Mouse (Mus musculus) megakaryocyte-erythroid progenitor cell, adult 5-6 weeks (primary cell): ENCODE results near the gene Dynll1. TPM values are rescaled to one million over a fixed set of nuclear protein-coding genes. Genes with fewer than 3 reads are reported as not detected.
A peak's percentile ranks its signal among the peaks of the same experiment; 100 is the strongest.
"Not testable (repeated sequence)": the region's sequence is repeated elsewhere in the genome, so short reads cannot be mapped to it uniquely, and the experiment has no call there.

Experiments used
- ATAC-seq: replicated peaks from 2 replicates; pipeline ENCODE4 v1.8.0; 2016; ENCODE audit warnings: mild to moderate bottlenecking, inconsistent platforms; ENCODE audit not compliant: severe bottlenecking, poor library complexity, low FRiP score, low TSS enrichment
- total RNA-seq, 2 experiments: library from RNA; stranded (forward) in 1 of 2; stranded (reverse) in 1 of 2; fragments of 200-1000, 215-1000 nt in 1 of 2; fragments of >200 nt in 1 of 2; fragmentation: Nextera tagmentation in 1 of 2; gene quantifications; 2 replicates each; pipeline ENCODE4 v1.2.3; 2014 to 2017

The Dynll1 gene
- total RNA-seq, 2 experiments from 2014 or later, result 555 to 746 TPM

- no peak for ATAC-seq
These were observed 12.8 kb upstream of the Dynll1 start for GRCm38 (mm10) chr5:115313668-115313943.

GRCm38 (mm10) chr5:115312816-115313667, 12.2 kb upstream of the Dynll1 start:
- peak; percentile 89 for ATAC-seq

- ATAC-seq, result peak; percentile 36
These were observed 11.6 kb upstream of the Dynll1 start for GRCm38 (mm10) chr5:115312354-115312753.

- not testable (repeated sequence) for ATAC-seq
These were observed 1.4 kb upstream of the Dynll1 start for GRCm38 (mm10) chr5:115302190-115302589.

- ATAC-seq, result no peak; the same call in 1 of the 2 replicates
These were observed 816 bp upstream of the Dynll1 start for GRCm38 (mm10) chr5:115301615-115302014.

GRCm38 (mm10) chr5:115300035-115300744, 609 bp downstream of the Dynll1 start:
- ATAC-seq, result no peak

- no peak for ATAC-seq
These were observed 4.5 kb downstream of the Dynll1 start for GRCm38 (mm10) chr5:115296347-115296746.

- peak; percentile 50; the same call in 1 of the 2 replicates for ATAC-seq
These were observed 6.6 kb downstream of the Dynll1 start for GRCm38 (mm10) chr5:115294173-115294572.

GRCm38 (mm10) chr5:115284735-115285134, 16.1 kb downstream of the Dynll1 start:
- 0 out of 2 replicates have a peak, but pooled peaks have one; percentile 50 for ATAC-seq

GRCm38 (mm10) chr5:115280050-115280687, 20.6 kb downstream of the Dynll1 start:
- ATAC-seq, result 0 out of 2 replicates have a peak, but pooled peaks have one; percentile 20

- peak; percentile 77 for ATAC-seq
These were observed 21.4 kb downstream of the Dynll1 start, which contains the start of gene Coq5 for GRCm38 (mm10) chr5:115279226-115280049. Gene Coq5, plus strand, starts transcription at chr5:115279666.

- ATAC-seq, result no peak
These were observed 22.0 kb downstream of the Dynll1 start for GRCm38 (mm10) chr5:115278785-115279184.

GRCm38 (mm10) chr5:115278053-115278452, 22.7 kb downstream of the Dynll1 start:
- ATAC-seq, result no peak

- ATAC-seq, result no peak
These were observed 24.8 kb downstream of the Dynll1 start for GRCm38 (mm10) chr5:115275998-115276397.

- ATAC-seq, result no peak
These were observed 26.0 kb downstream of the Dynll1 start for GRCm38 (mm10) chr5:115274771-115275170.

- no peak for ATAC-seq
These were observed 26.4 kb downstream of the Dynll1 start for GRCm38 (mm10) chr5:115274353-115274752.

GRCm38 (mm10) chr5:115273549-115274135, 27.2 kb downstream of the Dynll1 start:
- ATAC-seq, result no peak

GRCm38 (mm10) chr5:115272812-115273548, 27.8 kb downstream of the Dynll1 start, which contains the start of gene Rnf10:
Gene Rnf10, minus strand, starts transcription at chr5:115272898.
- peak; percentile 92 for ATAC-seq
